ENCODE assay signal across 15 mouse cellular contexts in genomic region chr9:71722366-71722765, GRCm38 (mm10). TPM values are rescaled to one million over a fixed set of nuclear protein-coding genes. Genes with fewer than 3 reads are reported as not detected.
"Had no signal": no experiment of that assay in that cellular context is flagged by ENCODE, and none has a peak within 500 bp of the region (broad histone marks: within the 10 kb centered on the region; RNA-seq: fewer than 3 reads in every experiment).

No protein-coding gene starts in this region.

- H3K27ac ChIP-seq: kidney, postnatal 0 days; limb, embryonic 13.5 days; liver, embryonic 14.5 days; midbrain, embryonic 12.5 days; neural tube, embryonic 13.5 days; stomach, embryonic 15.5 days had no signal

- H3K27me3 ChIP-seq: limb, embryonic 13.5 days; midbrain, embryonic 12.5 days; neural tube, embryonic 13.5 days; stomach, embryonic 15.5 days had no signal

- H3K4me1 ChIP-seq: neural tube, embryonic 13.5 days; stomach, embryonic 15.5 days had no signal

- DNase-seq: kidney, adult 9 months; kidney, postnatal 36 days; layer of hippocampus, adult 9-11 months; layer of hippocampus, postnatal 36 days; lung, embryonic 14.5 days; retina, postnatal 1 day; thymus, postnatal 36 days had no signal

- H3K9ac ChIP-seq: limb, embryonic 13.5 days; liver, embryonic 14.5 days; lung, embryonic 14.5 days; midbrain, embryonic 12.5 days; neural tube, embryonic 13.5 days; stomach, embryonic 15.5 days had no signal

- H3K4me3 ChIP-seq: limb, embryonic 13.5 days; midbrain, embryonic 12.5 days; neural tube, embryonic 13.5 days; stomach, embryonic 15.5 days had no signal

- H3K4me2 ChIP-seq: limb, embryonic 13.5 days; lung, embryonic 14.5 days; midbrain, embryonic 12.5 days; neural tube, embryonic 13.5 days; stomach, embryonic 15.5 days had no signal

- H3K9me3 ChIP-seq: limb, embryonic 13.5 days; midbrain, embryonic 12.5 days; neural tube, embryonic 13.5 days; stomach, embryonic 15.5 days had no signal

- ATAC-seq: midbrain, embryonic 16.5 days had no signal

- H3K36me3 ChIP-seq: midbrain, embryonic 12.5 days; neural tube, embryonic 13.5 days; stomach, embryonic 15.5 days had no signal

RNA-seq across cellular contexts. Expression of gene Cgnl1, which starts 49.0 kb away (rescaled TPM):
- total RNA-seq: megakaryocyte-erythroid progenitor cell, adult 5-6 weeks had no signal
